Mouse (Mus musculus) limb, embryonic 14.5 days (tissue): Measurements from ENCODE around the gene Olfr187. TPM values are rescaled to one million over a fixed set of nuclear protein-coding genes. Genes with fewer than 3 reads are reported as not detected.

ENCODE experiments used
- ATAC-seq: fragments of 200-750 bp; cut with Nextera tagmentation; 2 replicates; pipeline ENCODE4 v1.8.0; 2017; ENCODE audit warnings: low read depth, moderate number of reproducible peaks, moderate TSS enrichment; ENCODE audit not compliant: low FRiP score
- DNase-seq: peaks from one replicate; pipeline ENCODE4 v3.0.0-alpha.2; 2015; ENCODE audit warnings: low spot score
- H3K27ac ChIP-seq: fragments of 300-500 bp; sonication (generic); replicated peaks from 2 replicates; pipeline ENCODE4 v1.5.1; 2014; ENCODE audit warnings: low read depth, mild to moderate bottlenecking, low read length, moderate library complexity, mixed read lengths
- H3K27me3 ChIP-seq: fragments of 300-500 bp; sonication (generic); 2 replicates; pipeline ENCODE4 v1.6.1; 2014; ENCODE audit warnings: low read length, mixed read lengths; ENCODE audit not compliant: control insufficient read depth, insufficient read depth
- H3K36me3 ChIP-seq: fragments of 300-500 bp; sonication (generic); 2 replicates; pipeline ENCODE4 v1.6.1; 2014; ENCODE audit warnings: mild to moderate bottlenecking, low read length, moderate library complexity, mixed read lengths; ENCODE audit not compliant: control insufficient read depth, insufficient read depth
- H3K4me1 ChIP-seq: fragments of 300-500 bp; sonication (generic); 2 replicates; pipeline ENCODE4 v1.6.1; 2014; ENCODE audit warnings: antibody characterized with exemption, low read length, mixed read lengths; ENCODE audit not compliant: control insufficient read depth, insufficient read depth
- H3K4me2 ChIP-seq: fragments of 300-500 bp; sonication (generic); replicated peaks from 2 replicates; pipeline ENCODE4 v1.6.1; 2014; ENCODE audit warnings: low read depth, mild to moderate bottlenecking, low read length, moderate library complexity; ENCODE audit not compliant: severe bottlenecking
- H3K4me3 ChIP-seq: fragments of 300-500 bp; sonication (generic); replicated peaks from 2 replicates; pipeline ENCODE4 v1.5.1; 2014; ENCODE audit warnings: low read length
- H3K9ac ChIP-seq: fragments of 300-500 bp; sonication (generic); 2 replicates; pipeline ENCODE4 v1.6.1; 2014; ENCODE audit warnings: mild to moderate bottlenecking, low read depth, low read length, moderate library complexity; ENCODE audit not compliant: severe bottlenecking
- H3K9me3 ChIP-seq: fragments of 300-500 bp; sonication (generic); 2 replicates; pipeline ENCODE4 v1.6.1; 2016; ENCODE audit warnings: low read length; ENCODE audit not compliant: control insufficient read depth
- POLR2A ChIP-seq: fragments of 200-500 bp; IDR thresholded peaks from 2 replicates; pipeline ENCODE4 v1.8.0; 2012; ENCODE audit warnings: inconsistent platforms, mild to moderate bottlenecking, moderate library complexity, borderline replicate concordance; ENCODE audit not compliant: insufficient read depth, insufficient read length; ENCODE audit errors: extremely low read depth
- WGBS: fragments of 180-500 bp; shearing (Covaris S2); extraction: QIAGEN DNeasy Blood & Tissue Kit; methylation state at CpG from one replicate; pipeline ENCODE4 v1.1.7; 2014; 5-methylcytosine and 5-hydroxymethylcytosine counted together
- polyA plus RNA-seq, 2 experiments: library from polyadenylated mRNA; depleted of rRNA in 1 of 2; stranded (reverse) in 1 of 2; unstranded in 1 of 2; fragments of >200 nt; fragmentation: Nextera tagmentation in 1 of 2; extraction: Ambion mirVana in 1 of 2; gene quantifications; 2 replicates each; pipeline versions ENCODE4 v1.2.1 to v1.2.3; 2012 to 2014

The Olfr187 gene
- polyA plus RNA-seq, 2 experiments, result not detected

- no peak overlapping the region for H3K9ac ChIP-seq
- TF ChIP-seq POLR2A, result no peak
- H3K4me3 ChIP-seq, result no peak overlapping the region
- DNase-seq (no peak), ATAC-seq (no peak)
- H3K9me3 ChIP-seq, result no peaks in the 10 kb centered on the region
- no peaks in the 10 kb centered on the region for H3K36me3 ChIP-seq
- no peak overlapping the region for H3K27ac ChIP-seq
- H3K4me1 ChIP-seq, result no peaks in the 10 kb centered on the region
- no peaks in the 10 kb centered on the region for H3K27me3 ChIP-seq
- no peak overlapping the region for H3K4me2 ChIP-seq
Measured at GRCm38 (mm10) chr16:59007146-59007545, 32.4 kb downstream of the Olfr187 start.

DNA sequence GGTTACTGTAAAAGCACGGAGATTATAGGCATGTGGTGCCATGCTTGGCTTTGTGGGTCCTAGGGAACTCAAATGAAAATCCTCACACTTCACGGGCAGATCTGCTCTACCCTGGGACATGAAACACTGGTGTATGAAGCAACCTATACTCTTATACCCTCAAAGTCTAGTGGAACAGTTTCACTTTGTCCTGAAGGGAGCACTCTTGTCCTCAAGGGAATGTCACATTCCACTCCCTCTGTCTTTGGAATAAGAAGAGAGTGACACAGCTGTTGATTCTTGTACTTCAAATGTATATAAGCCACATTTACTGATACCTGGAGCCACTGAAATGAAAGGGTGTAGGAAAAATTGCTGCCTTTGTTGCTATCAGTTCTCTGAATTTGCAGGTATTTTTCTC is 44.5 kb downstream of the Olfr187 start, which contains the start of gene Olfr183:
Olfr183 (plus strand) TSS at position 301 of the 400 bp plus-strand sequence.
- no peak for TF ChIP-seq POLR2A
- H3K9ac ChIP-seq, result no peak within 1 kb of the TSS
- H3K4me3 ChIP-seq, result no peak within 1 kb of the TSS
- H3K4me1 ChIP-seq, result no peaks in the 10 kb centered on the region
- H3K36me3 ChIP-seq, result no peaks in the 10 kb centered on the region
- H3K9me3 ChIP-seq, result no peaks in the 10 kb centered on the region
- no peak within 1 kb of the TSS for H3K4me2 ChIP-seq
- no peak within 1 kb of the TSS for H3K27ac ChIP-seq
- no peaks in the 10 kb centered on the region for H3K27me3 ChIP-seq
- WGBS, result 69% methylated on average over 2 of the region's 2 CpGs
- no peak for ATAC-seq
- DNase-seq, result no peak

Other genes with a start within 250 kb of the Olfr187 start
- gene Olfr173, start 239.5 kb downstream of the Olfr187 start, polyA plus RNA-seq (2012; rRNA removed), result not detected in 2 replicates
- gene Olfr173, start 239.5 kb downstream of the Olfr187 start, polyA plus RNA-seq (2014; fragmentation: Nextera tagmentation; extraction: Ambion mirVana), result not detected in 2 replicates
- gene Olfr175-ps1, start 213.0 kb downstream of the Olfr187 start, polyA plus RNA-seq (2012; rRNA removed), result not detected in 2 replicates
- gene Olfr175-ps1, start 213.0 kb downstream of the Olfr187 start, polyA plus RNA-seq (2014; fragmentation: Nextera tagmentation; extraction: Ambion mirVana), result not detected in 2 replicates
- not detected in 2 replicates for gene Olfr177, start 165.0 kb downstream of the Olfr187 start, polyA plus RNA-seq (2012; rRNA removed)
- not detected in 2 replicates for gene Olfr177, start 165.0 kb downstream of the Olfr187 start, polyA plus RNA-seq (2014; fragmentation: Nextera tagmentation; extraction: Ambion mirVana)
- not detected in 2 replicates for gene Olfr178, start 147.7 kb downstream of the Olfr187 start, polyA plus RNA-seq (2012; rRNA removed)
- gene Olfr178, start 147.7 kb downstream of the Olfr187 start, polyA plus RNA-seq (2014; fragmentation: Nextera tagmentation; extraction: Ambion mirVana), result not detected in 2 replicates
- not detected in 2 replicates for gene Olfr181, start 111.0 kb downstream of the Olfr187 start, polyA plus RNA-seq (2012; rRNA removed)
- gene Olfr181, start 111.0 kb downstream of the Olfr187 start, polyA plus RNA-seq (2014; fragmentation: Nextera tagmentation; extraction: Ambion mirVana), result not detected in 2 replicates
- gene Olfr180, start 110.4 kb downstream of the Olfr187 start, polyA plus RNA-seq (2012; rRNA removed), result not detected in 2 replicates
- not detected in 2 replicates for gene Olfr180, start 110.4 kb downstream of the Olfr187 start, polyA plus RNA-seq (2014; fragmentation: Nextera tagmentation; extraction: Ambion mirVana)
- gene Olfr183, start 44.4 kb downstream of the Olfr187 start, polyA plus RNA-seq (2012; rRNA removed), result not detected in 2 replicates
- not detected in 2 replicates for gene Olfr183, start 44.4 kb downstream of the Olfr187 start, polyA plus RNA-seq (2014; fragmentation: Nextera tagmentation; extraction: Ambion mirVana)
- not detected in 2 replicates for gene Olfr186, start 9.5 kb downstream of the Olfr187 start, polyA plus RNA-seq (2012; rRNA removed)
- not detected in 2 replicates for gene Olfr186, start 9.5 kb downstream of the Olfr187 start, polyA plus RNA-seq (2014; fragmentation: Nextera tagmentation; extraction: Ambion mirVana)
- gene Olfr190, start 38.2 kb upstream of the Olfr187 start, polyA plus RNA-seq (2012; rRNA removed), result not detected in 2 replicates
- not detected in 2 replicates for gene Olfr190, start 38.2 kb upstream of the Olfr187 start, polyA plus RNA-seq (2014; fragmentation: Nextera tagmentation; extraction: Ambion mirVana)
- gene Olfr191, start 50.1 kb upstream of the Olfr187 start, polyA plus RNA-seq (2012; rRNA removed), result not detected in 2 replicates
- not detected in 2 replicates for gene Olfr191, start 50.1 kb upstream of the Olfr187 start, polyA plus RNA-seq (2014; fragmentation: Nextera tagmentation; extraction: Ambion mirVana)
- not detected in 2 replicates for gene Olfr193, start 72.1 kb upstream of the Olfr187 start, polyA plus RNA-seq (2012; rRNA removed)
- gene Olfr193, start 72.1 kb upstream of the Olfr187 start, polyA plus RNA-seq (2014; fragmentation: Nextera tagmentation; extraction: Ambion mirVana), result not detected in 2 replicates
- gene Olfr194, start 81.3 kb upstream of the Olfr187 start, polyA plus RNA-seq (2012; rRNA removed), result not detected in 2 replicates
- not detected in 2 replicates for gene Olfr194, start 81.3 kb upstream of the Olfr187 start, polyA plus RNA-seq (2014; fragmentation: Nextera tagmentation; extraction: Ambion mirVana)
- not detected in 2 replicates for gene Olfr195, start 107.3 kb upstream of the Olfr187 start, polyA plus RNA-seq (2012; rRNA removed)
- not detected in 2 replicates for gene Olfr195, start 107.3 kb upstream of the Olfr187 start, polyA plus RNA-seq (2014; fragmentation: Nextera tagmentation; extraction: Ambion mirVana)
- gene Olfr196, start 130.7 kb upstream of the Olfr187 start, polyA plus RNA-seq (2012; rRNA removed), result not detected in 2 replicates
- not detected in 2 replicates for gene Olfr196, start 130.7 kb upstream of the Olfr187 start, polyA plus RNA-seq (2014; fragmentation: Nextera tagmentation; extraction: Ambion mirVana)
- gene Olfr198, start 163.8 kb upstream of the Olfr187 start, polyA plus RNA-seq (2012; rRNA removed), result not detected in 2 replicates
- gene Olfr198, start 163.8 kb upstream of the Olfr187 start, polyA plus RNA-seq (2014; fragmentation: Nextera tagmentation; extraction: Ambion mirVana), result not detected in 2 replicates
- not detected in 2 replicates for gene Olfr199, start 180.0 kb upstream of the Olfr187 start, polyA plus RNA-seq (2012; rRNA removed)
- not detected in 2 replicates for gene Olfr199, start 180.0 kb upstream of the Olfr187 start, polyA plus RNA-seq (2014; fragmentation: Nextera tagmentation; extraction: Ambion mirVana)
- gene Olfr201, start 232.9 kb upstream of the Olfr187 start, polyA plus RNA-seq (2012; rRNA removed), result not detected in 2 replicates
- not detected in 2 replicates for gene Olfr201, start 232.9 kb upstream of the Olfr187 start, polyA plus RNA-seq (2014; fragmentation: Nextera tagmentation; extraction: Ambion mirVana)
- not detected in 2 replicates for gene Olfr202, start 247.0 kb upstream of the Olfr187 start, polyA plus RNA-seq (2012; rRNA removed)
- gene Olfr202, start 247.0 kb upstream of the Olfr187 start, polyA plus RNA-seq (2014; fragmentation: Nextera tagmentation; extraction: Ambion mirVana), result not detected in 2 replicates